Mouse (Mus musculus) lung, postnatal 36 days (tissue): Measurements from ENCODE around the gene Krt20.

Experiments
- DNase-seq: peaks from one replicate; pipeline ENCODE4 v3.0.0; 2022; ENCODE audit warnings: mixed read lengths

The Krt20 gene

GRCm38 (mm10) chr11:99399956-99400549 lies 37.9 kb downstream of the Krt20 start:
- no peak for DNase-seq

DNA sequence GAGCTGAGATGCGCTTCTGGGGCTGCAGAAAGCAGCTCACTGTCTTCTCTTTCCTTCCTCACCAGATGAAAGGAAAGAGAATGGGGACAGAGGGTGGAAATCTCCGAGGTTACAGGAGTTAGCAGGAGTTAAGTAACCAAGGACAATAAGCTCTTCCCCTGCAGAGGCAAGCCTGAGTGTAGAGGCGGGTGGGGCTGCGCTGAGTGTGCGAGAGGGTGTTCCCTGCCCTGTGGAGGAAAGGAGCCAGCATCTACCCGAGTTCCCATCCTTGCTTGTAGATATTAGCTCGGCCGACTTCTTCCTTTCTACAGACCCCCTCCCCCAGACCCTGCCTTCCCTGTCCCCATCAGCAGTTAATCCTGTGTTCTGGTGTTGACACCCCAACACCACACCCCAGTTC lies 39.1 kb downstream of the Krt20 start:
- DNase-seq = no peak

DNA sequence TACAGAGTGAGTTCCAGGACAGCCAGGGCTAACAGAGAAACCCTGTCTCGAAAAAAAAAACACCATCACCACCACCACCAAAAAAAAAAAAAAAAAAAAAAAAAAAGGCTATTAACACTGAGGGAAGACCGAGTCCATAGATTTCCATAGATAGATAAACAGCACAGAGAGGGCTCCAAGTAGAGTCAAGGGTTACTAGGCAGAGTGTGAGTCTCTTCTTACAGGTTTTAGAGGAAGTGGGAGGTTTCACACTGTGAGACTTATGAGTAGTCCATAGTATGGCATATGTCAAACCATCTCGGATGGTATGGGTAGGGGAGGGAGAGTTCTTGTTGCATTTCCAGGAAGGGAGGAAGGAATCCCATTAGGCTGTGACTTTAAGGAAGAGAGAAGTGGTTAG lies 39.9 kb downstream of the Krt20 start:
- no peak for DNase-seq

GRCm38 (mm10) chr11:99396661-99397060 lies 41.3 kb downstream of the Krt20 start:
- DNase-seq = no peak

- no peak for DNase-seq
These were observed 41.9 kb downstream of the Krt20 start for GRCm38 (mm10) chr11:99396034-99396433.

- no peak for DNase-seq
These were observed 45.5 kb downstream of the Krt20 start for GRCm38 (mm10) chr11:99392492-99392891.

DNA sequence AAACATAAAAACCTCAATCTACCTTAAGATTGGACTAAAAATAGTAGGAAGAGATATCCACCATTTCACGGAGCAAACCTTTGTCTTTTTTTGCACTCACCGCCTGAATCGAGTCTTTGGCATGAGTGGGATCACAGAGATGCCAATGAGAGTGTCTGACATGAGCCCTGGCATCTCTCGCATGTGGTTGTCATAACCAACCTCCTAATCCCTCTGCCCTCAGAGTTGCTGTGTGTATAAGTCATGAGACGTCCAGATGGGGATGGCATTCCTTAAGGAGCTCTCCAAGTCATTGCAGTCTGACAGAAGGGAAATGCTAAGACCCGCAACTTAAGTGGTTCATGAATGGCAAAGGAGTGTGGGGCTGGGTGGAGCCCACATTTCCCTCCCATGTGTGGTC lies 46.6 kb downstream of the Krt20 start:
- no peak for DNase-seq

DNA sequence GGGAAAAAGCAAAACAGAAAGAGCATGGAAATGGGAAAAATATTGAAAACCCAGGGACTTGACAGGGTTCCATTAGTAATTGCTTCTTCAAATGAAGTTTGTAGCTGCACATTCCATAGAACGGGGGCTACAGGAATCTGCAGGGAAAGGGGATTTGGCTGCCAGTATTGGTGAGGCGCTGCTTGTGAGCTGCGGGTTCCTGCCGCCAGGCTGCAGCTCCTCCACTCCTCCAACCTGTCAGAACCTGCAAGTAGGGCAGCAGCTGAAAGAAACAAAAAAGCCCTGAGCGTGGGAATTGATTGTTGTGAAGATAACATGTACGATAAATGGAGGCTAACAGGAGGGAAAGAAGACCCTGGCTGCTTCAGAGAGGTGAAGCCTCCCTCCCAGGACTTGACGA lies 47.1 kb downstream of the Krt20 start:
- DNase-seq = no peak

- DNase-seq = no peak
These were observed 48.7 kb downstream of the Krt20 start, which contains the start of gene Krt10 for GRCm38 (mm10) chr11:99389264-99389663. Gene Krt10, minus strand, starts transcription at chr11:99389364.

GRCm38 (mm10) chr11:99388661-99389060 lies 49.3 kb downstream of the Krt20 start:
- no peak for DNase-seq

DNA sequence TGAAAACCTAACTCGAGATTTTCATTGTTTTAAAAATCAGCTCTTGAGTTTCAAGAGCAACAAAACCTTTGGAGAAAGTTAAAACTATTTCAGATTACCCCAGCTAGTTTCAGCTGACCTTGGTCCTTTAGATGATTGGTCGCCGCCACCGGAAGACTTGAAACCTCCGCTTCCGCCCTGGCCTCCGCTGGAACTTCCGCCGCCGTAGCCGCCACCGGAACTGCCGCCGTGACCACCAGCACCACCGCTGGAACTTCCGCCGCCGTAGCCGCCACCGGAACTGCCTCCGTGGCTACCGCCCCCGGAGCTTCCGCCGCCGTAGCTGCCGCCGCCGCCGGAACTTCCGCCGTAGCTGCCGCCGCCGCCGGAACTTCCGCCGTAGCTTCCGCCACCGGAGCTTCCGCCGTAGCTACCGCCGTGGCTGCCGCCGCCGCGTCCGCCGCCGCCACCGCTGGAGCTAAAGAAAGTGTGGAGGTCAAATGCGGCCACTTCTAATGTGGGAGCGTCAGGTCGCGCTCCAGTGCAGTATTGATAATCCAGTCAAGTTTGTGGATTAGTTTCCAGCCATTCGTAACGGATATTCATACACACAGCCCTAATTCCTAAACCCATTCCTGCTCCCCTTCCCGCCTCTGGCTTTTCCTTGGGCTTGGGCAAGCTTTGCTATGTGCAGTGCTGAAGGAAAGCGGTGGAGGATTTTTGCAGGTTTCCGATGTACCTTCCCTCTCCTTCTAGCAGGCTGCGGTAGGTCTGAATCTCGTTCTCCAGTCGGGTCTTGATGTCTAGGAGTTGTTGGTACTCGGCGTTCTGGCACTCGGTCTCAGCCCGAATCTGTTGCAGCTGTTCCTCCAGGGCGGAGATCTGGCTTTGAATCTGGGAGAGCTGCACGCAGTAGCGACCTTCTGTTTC lies 51.9 kb downstream of the Krt20 start:
- peak; percentile 93 for DNase-seq

GRCm38 (mm10) chr11:99379568-99379967 lies 58.4 kb downstream of the Krt20 start:
- DNase-seq = peak; percentile 83
